Comparison of ENCODE assay signal across 25 mouse cellular contexts in the genomic region with DNA sequence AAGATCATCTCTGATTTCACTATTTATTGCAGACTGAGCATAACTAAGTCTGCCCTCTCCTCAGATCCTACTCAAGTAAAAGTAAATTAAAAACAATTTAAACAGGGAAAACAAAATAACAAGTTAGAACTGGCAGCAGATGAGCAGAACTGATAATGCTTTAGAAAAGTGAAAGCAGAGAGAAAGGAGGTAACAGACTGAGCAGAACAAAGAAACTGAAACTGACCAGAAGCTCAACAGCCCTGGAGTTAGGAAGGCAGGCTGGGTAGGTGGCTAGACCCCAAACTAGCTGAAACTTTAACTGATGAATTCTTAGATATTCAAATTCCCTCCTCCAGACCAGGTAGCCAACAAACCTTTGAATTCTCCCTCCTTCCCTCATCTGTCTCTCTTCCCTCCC.
"Had no signal": no experiment of that assay in that cellular context is flagged by ENCODE, and none has a peak within 500 bp of the region (broad histone marks: within the 10 kb centered on the region; RNA-seq: fewer than 3 reads in every experiment).

No protein-coding gene starts in this region.

- H3K36me3 ChIP-seq: heart, embryonic 10.5 days; heart, embryonic 12.5 days; hindbrain, embryonic 13.5 days; hindbrain, embryonic 15.5 days; limb, embryonic 13.5 days; limb, embryonic 15.5 days; liver, embryonic 12.5 days had no signal

- DNase-seq: gastrocnemius, adult 2 months; gastrocnemius, postnatal 10 days; gastrocnemius, postnatal 25 days; heart, adult 18-20 months; heart, postnatal 10 days; heart, postnatal 4 days; kidney, adult 11 months; kidney, adult 2 months; kidney, adult 9 months; kidney, postnatal 10 days; kidney, postnatal 25 days; kidney, postnatal 4 days; left cerebral cortex, postnatal 4 days had no signal

- H3K9ac ChIP-seq: heart, embryonic 12.5 days; hindbrain, embryonic 13.5 days; hindbrain, embryonic 15.5 days; limb, embryonic 13.5 days; limb, embryonic 15.5 days; liver, embryonic 12.5 days; liver, embryonic 14.5 days had no signal

- H3K4me2 ChIP-seq: heart, embryonic 12.5 days; hindbrain, embryonic 13.5 days; hindbrain, embryonic 15.5 days; limb, embryonic 13.5 days; limb, embryonic 15.5 days; liver, embryonic 12.5 days had no signal

- H3K4me3 ChIP-seq: gastrocnemius, adult 2 months; heart, embryonic 10.5 days; heart, embryonic 12.5 days; hindbrain, embryonic 13.5 days; hindbrain, embryonic 15.5 days; layer of hippocampus, adult 2 months; left cerebral cortex, adult 2 months; limb, embryonic 13.5 days; limb, embryonic 15.5 days; liver, embryonic 12.5 days had no signal

- ATAC-seq: hindbrain, postnatal 0 days; intestine, embryonic 16.5 days; liver, embryonic 12.5 days had no signal

- H3K9me3 ChIP-seq: heart, embryonic 10.5 days; heart, embryonic 12.5 days; hindbrain, embryonic 13.5 days; hindbrain, embryonic 15.5 days; limb, embryonic 13.5 days; limb, embryonic 15.5 days; liver, embryonic 12.5 days had no signal

- H3K4me1 ChIP-seq: heart, embryonic 10.5 days; heart, embryonic 12.5 days; hindbrain, embryonic 13.5 days; hindbrain, embryonic 15.5 days; limb, embryonic 13.5 days; limb, embryonic 15.5 days; liver, embryonic 12.5 days had no signal

- H3K27ac ChIP-seq: gastrocnemius, adult 2 months; heart, embryonic 10.5 days; hindbrain, embryonic 13.5 days; hindbrain, embryonic 15.5 days; hindbrain, postnatal 0 days; layer of hippocampus, adult 2 months; left cerebral cortex, adult 2 months; limb, embryonic 13.5 days; limb, embryonic 15.5 days; liver, embryonic 12.5 days; liver, embryonic 14.5 days had no signal

- H3K27me3 ChIP-seq: heart, embryonic 12.5 days; hindbrain, embryonic 13.5 days; hindbrain, embryonic 15.5 days; limb, embryonic 13.5 days; limb, embryonic 15.5 days; liver, embryonic 12.5 days had no signal
